11 mouse cellular contexts compared by ENCODE assay signal in the genomic region with DNA sequence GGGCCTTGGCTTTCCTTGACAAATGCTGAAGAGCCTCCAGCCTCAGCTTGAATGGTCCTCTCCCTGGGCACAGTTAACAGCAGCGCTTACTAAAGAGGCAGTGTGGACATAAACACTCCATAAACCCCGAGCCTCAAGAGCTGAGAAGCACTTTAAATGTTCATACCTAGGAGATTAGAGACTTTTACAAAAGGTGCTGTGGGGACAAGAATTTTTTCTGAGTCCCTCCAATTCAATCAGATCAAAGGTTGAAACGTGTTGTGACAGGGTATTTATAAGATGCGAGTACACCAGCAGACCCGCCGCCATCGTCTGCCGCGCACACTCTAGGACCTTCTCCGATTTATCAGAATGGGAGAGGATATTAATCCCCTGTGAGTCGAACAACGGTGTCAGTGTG. TPM values are rescaled to one million over a fixed set of nuclear protein-coding genes. Genes with fewer than 3 reads are reported as not detected.
DNase-seq lines count a peak whose midpoint lies in the region; ATAC-seq lines count a peak whose summit lies in the region.
"Had no signal": no experiment of that assay in that cellular context is flagged by ENCODE, and none has a peak within 500 bp of the region (broad histone marks: within the 10 kb centered on the region; RNA-seq: fewer than 3 reads in every experiment).

No protein-coding gene starts in this region.

- ATAC-seq in forebrain, embryonic 12.5 days (ENCODE audit: low FRiP score), result no peak
- no peak for ATAC-seq in hindbrain, embryonic 16.5 days
- ATAC-seq in midbrain, embryonic 15.5 days (replicated peaks), result no peak

- peak; percentile 11 for DNase-seq in kidney, adult 9 months
- no peak for DNase-seq in kidney, adult 8-10 months
- DNase-seq in T-cell, adult 2 months (ENCODE audit: low spot score), result no peak
- no peak for DNase-seq in frontal cortex, adult 2 months (ENCODE audit: extremely low spot score in 1 of 2, low spot score in 1 of 2)
- DNase-seq: kidney, adult 11 months; left cerebral cortex, postnatal 4 days had no signal

- H3K9ac ChIP-seq in forebrain, embryonic 12.5 days, result no peak overlapping the region
- H3K9ac ChIP-seq in hindbrain, embryonic 16.5 days (ENCODE audit: low read depth, low read length), result no peak overlapping the region
- no peak overlapping the region for H3K9ac ChIP-seq in midbrain, embryonic 15.5 days
- H3K9ac ChIP-seq: embryonic facial prominence, embryonic 15.5 days; stomach, embryonic 15.5 days had no signal

- H3K4me2 ChIP-seq in forebrain, embryonic 12.5 days, result peak overlapping the region; percentile 90
- peak overlapping the region; percentile 26; the same call in 1 of the 2 replicates for H3K4me2 ChIP-seq in hindbrain, embryonic 16.5 days (ENCODE audit: low read length)
- peak overlapping the region; percentile 95; the same call in 1 of the 2 replicates for H3K4me2 ChIP-seq in midbrain, embryonic 15.5 days

- WGBS in forebrain, embryonic 12.5 days, result under 1% methylated on average over 12 of the region's 12 CpGs
- WGBS in hindbrain, embryonic 16.5 days, result 3% methylated on average over 12 of the region's 12 CpGs
- WGBS in midbrain, embryonic 15.5 days, result under 1% methylated on average over 12 of the region's 12 CpGs

- H3K27ac ChIP-seq in forebrain, embryonic 12.5 days, result no peak overlapping the region
- H3K27ac ChIP-seq in hindbrain, embryonic 16.5 days (ENCODE audit: low read depth, low read length), result no peak overlapping the region
- no peak overlapping the region for H3K27ac ChIP-seq in midbrain, embryonic 15.5 days
- H3K27ac ChIP-seq: embryonic facial prominence, embryonic 15.5 days; stomach, embryonic 15.5 days had no signal

- H3K36me3 ChIP-seq in forebrain, embryonic 12.5 days (replicated peaks), result no peaks in the 10 kb centered on the region
- H3K36me3 ChIP-seq in hindbrain, embryonic 16.5 days (ENCODE audit: control insufficient read depth, insufficient read depth, low read length), result no peaks in the 10 kb centered on the region
- no peaks in the 10 kb centered on the region for H3K36me3 ChIP-seq in midbrain, embryonic 15.5 days (replicated peaks)
- H3K36me3 ChIP-seq: embryonic facial prominence, embryonic 15.5 days; stomach, embryonic 15.5 days had no signal

- H3K27me3 ChIP-seq in forebrain, embryonic 12.5 days, result peaks cover 60% of the 10 kb centered on the region
- peaks cover 13% of the 10 kb centered on the region for H3K27me3 ChIP-seq in hindbrain, embryonic 16.5 days (replicated peaks; ENCODE audit: control insufficient read depth, insufficient read depth, low read length)
- peaks cover 28% of the 10 kb centered on the region for H3K27me3 ChIP-seq in midbrain, embryonic 15.5 days (replicated peaks)

- 0 out of 2 replicates have a peak overlapping the region, but pooled peaks have one; percentile 13 for H3K4me3 ChIP-seq in forebrain, embryonic 12.5 days (replicated peaks)
- H3K4me3 ChIP-seq in hindbrain, embryonic 16.5 days (ENCODE audit: low read length), result no peak overlapping the region
- H3K4me3 ChIP-seq in midbrain, embryonic 15.5 days, result peak overlapping the region; percentile 55

- H3K4me1 ChIP-seq in forebrain, embryonic 12.5 days, result peaks cover 66% of the 10 kb centered on the region
- peaks cover 32% of the 10 kb centered on the region for H3K4me1 ChIP-seq in hindbrain, embryonic 16.5 days (ENCODE audit: control insufficient read depth, insufficient read depth, low read depth, low read length)
- peaks cover 58% of the 10 kb centered on the region for H3K4me1 ChIP-seq in midbrain, embryonic 15.5 days

- H3K9me3 ChIP-seq in forebrain, embryonic 12.5 days, result no peaks in the 10 kb centered on the region
- no peaks in the 10 kb centered on the region for H3K9me3 ChIP-seq in hindbrain, embryonic 16.5 days (ENCODE audit: control insufficient read depth, low read length)
- H3K9me3 ChIP-seq in midbrain, embryonic 15.5 days, result no peaks in the 10 kb centered on the region
- H3K9me3 ChIP-seq: embryonic facial prominence, embryonic 15.5 days; stomach, embryonic 15.5 days had no signal

RNA-seq across cellular contexts. Expression of gene Prox1, which starts 1.2 kb away (rescaled TPM):
- polyA plus RNA-seq in forebrain, embryonic 12.5 days (2016; fragmentation: Nextera tagmentation; extraction: Ambion mirVana), result 13.4 and 16.3 TPM in 2 replicates
- polyA plus RNA-seq in hindbrain, embryonic 16.5 days (2015; fragmentation: Nextera tagmentation; extraction: Ambion mirVana), result 6.1 and 6.9 TPM in 2 replicates
- 11.1 and 14.1 TPM in 2 replicates for polyA plus RNA-seq in midbrain, embryonic 15.5 days (2015; fragmentation: Nextera tagmentation; extraction: Ambion mirVana)
- polyA plus RNA-seq in frontal cortex, adult 2 months (2012; rRNA removed), result 2.8 and 2.9 TPM in 2 replicates

Comparison
In these comparisons a context has a peak if more than half of its experiments do, and no peak if none do; other contexts are left out.
1. H3K4me2 ChIP-seq: peak in every context shown above with its lines; median percentile 95 in midbrain, embryonic 15.5 days; 90 in forebrain, embryonic 12.5 days; 26 in hindbrain, embryonic 16.5 days.